Mouse (Mus musculus) frontal cortex, postnatal 14 days (tissue): Measurements from ENCODE around the gene Trim43c.
"Not testable (repeated sequence)": the region's sequence is repeated elsewhere in the genome, so short reads cannot be mapped to it uniquely, and the experiment has no call there.

Experiments
- DNase-seq, 2 experiments: peaks; one replicate each; pipeline ENCODE4 v3.0.0; 2022; ENCODE audit warnings: low spot score in 2 of 2

Gene Trim43c

GRCm38 (mm10) chr9:88838864-88839263, at the start of gene Trim43c:
Trim43c (plus strand) TSS chr9:88839164.
- not testable (repeated sequence) for DNase-seq

- DNase-seq: not testable (repeated sequence)
Observed at GRCm38 (mm10) chr9:88853072-88853471, 14.1 kb downstream of the Trim43c start.

DNA sequence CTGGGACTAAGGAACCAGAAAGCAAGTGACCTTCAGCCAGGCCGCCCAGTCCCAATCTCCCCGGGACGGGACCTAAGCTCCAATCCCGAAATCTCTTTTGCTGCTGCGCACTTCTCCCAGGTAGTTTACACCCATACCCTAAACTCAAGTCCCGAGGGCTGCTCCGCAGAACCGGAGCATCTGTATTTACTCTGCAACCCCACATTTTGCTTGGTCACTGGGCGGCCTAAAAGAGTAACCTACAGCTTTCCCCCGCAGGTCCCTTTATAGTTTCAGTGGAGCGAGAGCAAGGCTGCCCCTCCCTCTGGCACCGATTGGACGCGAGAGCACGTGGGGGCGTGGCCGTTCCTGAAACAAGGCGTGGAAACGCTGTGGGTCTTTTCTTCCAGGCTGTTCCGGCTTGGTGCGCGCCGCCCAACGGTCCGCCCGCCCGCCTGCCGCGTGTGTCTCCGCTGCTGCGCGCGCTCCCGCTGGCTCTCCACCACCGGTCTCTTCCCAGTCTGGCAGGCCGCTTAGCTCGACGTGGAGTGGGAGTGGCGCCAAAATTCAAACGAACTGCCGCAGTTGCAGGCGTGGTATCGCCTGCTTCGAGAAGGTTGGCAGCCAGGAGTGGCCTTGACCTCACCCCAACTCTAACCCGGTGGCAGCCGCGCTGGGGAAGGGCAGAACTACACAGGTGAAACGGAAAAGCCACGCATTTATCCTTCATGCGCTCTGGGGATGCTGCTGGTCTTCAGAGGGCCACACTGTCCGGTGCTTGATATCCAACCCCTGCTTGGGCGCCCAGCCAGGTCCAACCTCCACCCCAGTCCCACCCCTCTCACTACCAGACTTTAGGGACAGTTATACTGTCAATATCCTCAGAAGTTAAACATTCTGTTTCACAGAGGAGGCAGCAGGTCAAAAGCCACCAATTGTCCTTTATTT, 19.9 kb downstream of the Trim43c start:
- peak; percentile 74 to 81 for DNase-seq
